Mouse (Mus musculus): ENCODE measurements around the gene Pick1.

The Pick1 gene

GRCm38 (mm10) chr15:79273020-79273419, 44.0 kb downstream of the Pick1 start:
- no peak for DNase-seq

GRCm38 (mm10) chr15:79277728-79278127, 48.8 kb downstream of the Pick1 start:
- no peak for DNase-seq

GRCm38 (mm10) chr15:79280209-79280608, 51.2 kb downstream of the Pick1 start:
- peak; percentile 49 for DNase-seq

- no peak for DNase-seq
Measured at GRCm38 (mm10) chr15:79280850-79281249, 51.9 kb downstream of the Pick1 start.

GRCm38 (mm10) chr15:79281389-79281788, 52.4 kb downstream of the Pick1 start:
- DNase-seq: no peak

GRCm38 (mm10) chr15:79282434-79282833, 53.5 kb downstream of the Pick1 start:
- no peak for DNase-seq

- DNase-seq: peak; percentile 79
Measured at GRCm38 (mm10) chr15:79283371-79283770, 54.4 kb downstream of the Pick1 start.

GRCm38 (mm10) chr15:79285399-79285798, 56.4 kb downstream of the Pick1 start, which contains the start of gene Baiap2l2:
Gene Baiap2l2 (minus strand): TSS chr15:79285537.
- DNase-seq: peak; percentile 89

- peak; percentile 78 for DNase-seq
Measured at GRCm38 (mm10) chr15:79286141-79286540, 57.2 kb downstream of the Pick1 start.

- DNase-seq: peak; percentile 60
Measured at GRCm38 (mm10) chr15:79287091-79287490, 58.1 kb downstream of the Pick1 start.

- DNase-seq: no peak
Measured at GRCm38 (mm10) chr15:79288387-79288786, 59.4 kb downstream of the Pick1 start.

GRCm38 (mm10) chr15:79289441-79289840, 60.5 kb downstream of the Pick1 start:
- no peak for DNase-seq

GRCm38 (mm10) chr15:79290340-79290739, 61.4 kb downstream of the Pick1 start:
- no peak for DNase-seq

GRCm38 (mm10) chr15:79292779-79293178, 63.8 kb downstream of the Pick1 start:
- no peak for DNase-seq

- DNase-seq: no peak
Measured at GRCm38 (mm10) chr15:79298553-79298952, 69.6 kb downstream of the Pick1 start.
